Mouse (Mus musculus) ES-Bruce4 (cell line): ENCODE measurements at regions not wholly inside any gene's neighbourhood (a gene's known extent, or its start where the extent isn't known, plus 50 kb on each side); places are given as distances from the start of the nearest gene placed in this dataset.

ENCODE experiments used
- CTCF ChIP-seq: IDR thresholded peaks from one replicate; pipeline ENCODE4 v1.8.1; 2011; ENCODE audit warnings: low read depth, low read length
- POLR2A ChIP-seq: IDR thresholded peaks from one replicate; pipeline ENCODE4 v1.8.1; 2011; ENCODE audit warnings: low read length; ENCODE audit not compliant: insufficient read depth

GRCm38 (mm10) chr9:61091036-61091435 lies 281.1 kb upstream of the Tle3 start:
- no peak for TF ChIP-seq POLR2A
- TF ChIP-seq CTCF, result no peak
